Mouse (Mus musculus): ENCODE measurements around the gene Supt20.

GRCm38 (mm10) chr3:54741965-54742364, 49.4 kb downstream of the Supt20 start:
- TF ChIP-seq ZMIZ1 (IDR thresholded peaks at IDR 0.05; ENCODE audit: low read depth, low read length) (no peak), ZKSCAN1 (IDR thresholded peaks at IDR 0.05; ENCODE audit: low read depth, low read length) (no peak), CTCF (IDR thresholded peaks at IDR 0.05 in 2 of 3, conservative IDR thresholded peaks at IDR 0.05 in 1 of 3; ENCODE audit: control insufficient read depth in 1 of 3, insufficient read depth in 1 of 3, low read depth in 2 of 3, low read length in 3 of 3, poor library complexity in 1 of 3, severe bottlenecking in 1 of 3) (no peak), JUND (IDR thresholded peaks at IDR 0.05; ENCODE audit: low read depth, low read length) (no peak), SIN3A (IDR thresholded peaks at IDR 0.05; ENCODE audit: low read length) (no peak), EP300 (IDR thresholded peaks at IDR 0.05; ENCODE audit: low read depth in 1 of 2, low read length in 2 of 2) (no peak), TAL1 (IDR thresholded peaks at IDR 0.05; ENCODE audit: low read length) (no peak)
